Comparison of ENCODE assay signal across 15 mouse cellular contexts in genomic region chr2:141514976-141515375, GRCm38 (mm10).
"Had no signal": no experiment of that assay in that cellular context is flagged by ENCODE, and none has a peak within 500 bp of the region (broad histone marks: within the 10 kb centered on the region; RNA-seq: fewer than 3 reads in every experiment).

No protein-coding gene starts in this region.

- H3K9ac ChIP-seq: kidney, embryonic 15.5 days; limb, embryonic 12.5 days; liver, embryonic 13.5 days; liver, postnatal 0 days; lung, embryonic 15.5 days; midbrain, embryonic 13.5 days; neural tube, embryonic 12.5 days; stomach, embryonic 15.5 days had no signal

- DNase-seq: kidney, postnatal 14 days; liver; liver, embryonic 13.5 days; liver, postnatal 0 days; right cerebral cortex, postnatal 4 days; spleen, adult 18-20 months; thymus, adult 2 months; thymus, postnatal 25 days had no signal

- H3K4me3 ChIP-seq: kidney, embryonic 15.5 days; left cerebral cortex, adult 2 months; limb, embryonic 12.5 days; liver, embryonic 13.5 days; lung, embryonic 15.5 days; midbrain, embryonic 13.5 days; neural tube, embryonic 12.5 days; stomach, embryonic 15.5 days had no signal

- H3K4me1 ChIP-seq: kidney, embryonic 15.5 days; limb, embryonic 12.5 days; liver, embryonic 13.5 days; lung, embryonic 15.5 days; neural tube, embryonic 12.5 days; stomach, embryonic 15.5 days had no signal

- H3K9me3 ChIP-seq: kidney, embryonic 15.5 days; limb, embryonic 12.5 days; liver, embryonic 13.5 days; lung, embryonic 15.5 days; midbrain, embryonic 13.5 days; neural tube, embryonic 12.5 days; stomach, embryonic 15.5 days had no signal

- ATAC-seq: liver, postnatal 0 days; midbrain, embryonic 13.5 days had no signal

- H3K36me3 ChIP-seq: kidney, embryonic 15.5 days; limb, embryonic 12.5 days; liver, embryonic 13.5 days; lung, embryonic 15.5 days; midbrain, embryonic 13.5 days; neural tube, embryonic 12.5 days; stomach, embryonic 15.5 days had no signal

- H3K4me2 ChIP-seq: kidney, embryonic 15.5 days; limb, embryonic 12.5 days; liver, embryonic 13.5 days; lung, embryonic 15.5 days; midbrain, embryonic 13.5 days; neural tube, embryonic 12.5 days; stomach, embryonic 15.5 days had no signal

- H3K27ac ChIP-seq: kidney, embryonic 15.5 days; left cerebral cortex, adult 2 months; limb, embryonic 12.5 days; liver, embryonic 13.5 days; lung, embryonic 15.5 days; midbrain, embryonic 13.5 days; neural tube, embryonic 12.5 days; stomach, embryonic 15.5 days had no signal

- H3K27me3 ChIP-seq: kidney, embryonic 15.5 days; limb, embryonic 12.5 days; liver, embryonic 13.5 days; lung, embryonic 15.5 days; midbrain, embryonic 13.5 days; neural tube, embryonic 12.5 days; stomach, embryonic 15.5 days had no signal
